Mouse (Mus musculus): ENCODE data around the gene Tdrd12. TPM values are rescaled to one million over a fixed set of nuclear protein-coding genes. Genes with fewer than 3 reads are reported as not detected.

The Tdrd12 gene
- polyA plus RNA-seq, 1 experiment, result 0.21 TPM

- no peak for DNase-seq (ENCODE audit: low read depth, low spot score)
- WGBS, result 64% methylated on average over 4 of the region's 4 CpGs
Observed at GRCm38 (mm10) chr7:35460971-35461370, 76.6 kb downstream of the Tdrd12 start.

GRCm38 (mm10) chr7:35456091-35456814, 81.3 kb downstream of the Tdrd12 start:
- WGBS, result 70% methylated on average over 4 of the region's 4 CpGs
- no peak for DNase-seq (ENCODE audit: low read depth, low spot score)

- DNase-seq (ENCODE audit: low read depth, low spot score), result no peak
- 33% methylated on average over 7 of the region's 7 CpGs for WGBS
Observed at GRCm38 (mm10) chr7:35448867-35449266, 88.7 kb downstream of the Tdrd12 start.

- DNase-seq (ENCODE audit: low read depth, low spot score), result no peak
- 16% methylated on average over 15 of the region's 15 CpGs for WGBS
Observed at GRCm38 (mm10) chr7:35447996-35448846, 89.3 kb downstream of the Tdrd12 start, which contains the start of gene Slc7a9. Slc7a9 (plus strand) TSS chr7:35448796.

GRCm38 (mm10) chr7:35447501-35447900, 90.0 kb downstream of the Tdrd12 start:
- no peak for DNase-seq (ENCODE audit: low read depth, low spot score)
- 44% methylated on average over 4 of the region's 4 CpGs for WGBS

GRCm38 (mm10) chr7:35435266-35435665, 102.3 kb downstream of the Tdrd12 start:
- 89% methylated on average over 9 of the region's 9 CpGs for WGBS
- no peak for DNase-seq (ENCODE audit: low read depth, low spot score)

GRCm38 (mm10) chr7:35428146-35428545, 109.4 kb downstream of the Tdrd12 start:
- DNase-seq (ENCODE audit: low read depth, low spot score), result no peak
- WGBS, result 88% methylated on average over 10 of the region's 10 CpGs

GRCm38 (mm10) chr7:35423071-35423470, 114.5 kb downstream of the Tdrd12 start:
- DNase-seq (ENCODE audit: low read depth, low spot score), result no peak
- WGBS, result 91% methylated on average over 10 of the region's 10 CpGs

Other genes starting within 250 kb of the Tdrd12 start
- 3.3 and 5.1 TPM in 2 replicates for gene Gpatch1, start 219.3 kb downstream of the Tdrd12 start, polyA plus RNA-seq (2012; rRNA removed)
- gene Rhpn2, start 203.6 kb downstream of the Tdrd12 start, polyA plus RNA-seq (2012; rRNA removed), result 27.1 and 41.6 TPM in 2 replicates
- 6.5 and 7.9 TPM in 2 replicates for gene Faap24, start 140.9 kb downstream of the Tdrd12 start, polyA plus RNA-seq (2012; rRNA removed)
- 14.6 and 18.0 TPM in 2 replicates for gene Cep89, start 140.7 kb downstream of the Tdrd12 start, polyA plus RNA-seq (2012; rRNA removed)
- gene Slc7a9, start 88.9 kb downstream of the Tdrd12 start, polyA plus RNA-seq (2012; rRNA removed), result 384 and 478 TPM in 2 replicates
- gene Nudt19, start 18.6 kb upstream of the Tdrd12 start, polyA plus RNA-seq (2012; rRNA removed), result 26.7 and 36.3 TPM in 2 replicates
- gene Rgs9bp, start 47.8 kb upstream of the Tdrd12 start, polyA plus RNA-seq (2012; rRNA removed), result 0.03 and 0.04 TPM in 2 replicates
- 11.7 and 17.7 TPM in 2 replicates for gene Ankrd27, start 48.5 kb upstream of the Tdrd12 start, polyA plus RNA-seq (2012; rRNA removed)
- gene Pdcd5, start 109.8 kb upstream of the Tdrd12 start, polyA plus RNA-seq (2012; rRNA removed), result 23.5 and 36.9 TPM in 2 replicates
- gene Dpy19l3, start 216.7 kb upstream of the Tdrd12 start, polyA plus RNA-seq (2012; rRNA removed), result 2.4 and 3.4 TPM in 2 replicates